Mouse (Mus musculus): ENCODE measurements at regions not wholly inside any gene's neighbourhood (a gene's known extent, or its start where the extent isn't known, plus 50 kb on each side); places are given as distances from the start of the nearest gene placed in this dataset.

DNA sequence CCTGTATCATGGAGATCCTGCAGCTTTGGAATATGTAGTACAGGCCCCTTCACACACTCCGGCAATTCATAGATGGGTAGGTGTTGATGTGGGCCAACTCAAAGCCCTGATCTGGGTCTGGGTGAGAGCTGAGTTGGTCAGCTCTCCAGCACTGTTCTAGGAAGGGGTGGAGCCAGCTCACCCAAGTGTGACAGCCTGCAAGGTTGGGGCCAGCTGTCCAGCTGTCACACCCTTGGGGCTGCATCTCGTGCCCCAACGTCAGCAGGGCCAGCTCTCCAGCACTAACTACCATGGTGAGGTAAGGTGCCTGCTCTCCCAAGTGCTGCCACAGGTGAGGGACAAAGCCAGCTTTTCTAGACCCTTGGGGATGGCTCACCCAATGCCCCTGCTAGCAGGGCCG is 115.6 kb upstream of the Tdrd3 start:
- H3K36me3 ChIP-seq (ENCODE audit: control insufficient read depth, insufficient read depth, low read length), result no peaks in the 10 kb centered on the region
- WGBS, result 76% methylated on average over 4 of the region's 4 CpGs
- TF ChIP-seq POLR2A (IDR thresholded peaks at IDR 0.05; ENCODE audit: insufficient read depth, low read depth, low read length), result no peak
- no peak for TF ChIP-seq EP300 (IDR thresholded peaks at IDR 0.05; ENCODE audit: insufficient read depth, low read depth, low read length)
- no peak for TF ChIP-seq CTCF (IDR thresholded peaks at IDR 0.05)
- H3K4me1 ChIP-seq (ENCODE audit: control insufficient read depth, insufficient read depth, low read length), result no peaks in the 10 kb centered on the region
- no peak overlapping the region for H3K9ac ChIP-seq (ENCODE audit: low read depth, low read length)
- no peaks in the 10 kb centered on the region for H3K79me2 ChIP-seq (replicated peaks; ENCODE audit: control insufficient read depth, insufficient read depth, low read length)
- no peaks in the 10 kb centered on the region for H3K27me3 ChIP-seq (ENCODE audit: control insufficient read depth, insufficient read depth, low read length)
- intact Hi-C loops (cut with DNase I), result no loop called here
- H3K4me3 ChIP-seq, result no peak overlapping the region
- no peak for DNase-seq
- H3K27ac ChIP-seq, result no peak overlapping the region

- no peak overlapping the region for H3K9ac ChIP-seq (ENCODE audit: low read depth, low read length)
- no peaks in the 10 kb centered on the region for H3K79me2 ChIP-seq (replicated peaks; ENCODE audit: control insufficient read depth, insufficient read depth, low read length)
- no peaks in the 10 kb centered on the region for H3K4me1 ChIP-seq (ENCODE audit: control insufficient read depth, insufficient read depth, low read length)
- H3K36me3 ChIP-seq (ENCODE audit: control insufficient read depth, insufficient read depth, low read length), result no peaks in the 10 kb centered on the region
- intact Hi-C loops (cut with DNase I), result no loop called here
- H3K27ac ChIP-seq, result no peak overlapping the region
- 82% methylated on average over 5 of the region's 5 CpGs for WGBS
- H3K27me3 ChIP-seq (ENCODE audit: control insufficient read depth, insufficient read depth, low read length), result no peaks in the 10 kb centered on the region
- no peak for DNase-seq
- no peak overlapping the region for H3K4me3 ChIP-seq
- no peak for TF ChIP-seq EP300 (IDR thresholded peaks at IDR 0.05; ENCODE audit: insufficient read depth, low read depth, low read length)
- TF ChIP-seq POLR2A (IDR thresholded peaks at IDR 0.05; ENCODE audit: insufficient read depth, low read depth, low read length), result no peak
- TF ChIP-seq CTCF (IDR thresholded peaks at IDR 0.05), result no peak
Measured at GRCm38 (mm10) chr14:87301564-87301963, 114.9 kb upstream of the Tdrd3 start.

DNA sequence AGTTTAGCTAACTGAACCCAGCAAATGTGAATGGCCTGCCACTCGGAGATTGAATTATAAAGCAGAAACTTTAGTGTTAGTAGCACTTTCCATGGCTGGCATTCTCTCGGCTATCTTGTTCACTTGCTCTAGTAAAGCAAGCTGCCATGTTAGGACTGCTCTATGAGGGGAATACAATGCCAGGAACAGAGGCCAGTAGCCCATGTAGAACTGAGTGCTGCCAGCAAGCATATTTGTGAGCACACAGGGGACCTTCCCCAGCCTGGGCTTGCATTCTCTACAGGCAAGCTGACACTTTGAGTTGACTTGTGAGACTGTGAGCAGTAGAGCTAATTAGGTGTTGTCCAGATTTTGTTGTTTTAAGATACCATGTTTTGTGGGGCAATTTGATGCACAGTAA is 111.0 kb upstream of the Tdrd3 start:
- no peak for TF ChIP-seq EP300 (IDR thresholded peaks at IDR 0.05; ENCODE audit: insufficient read depth, low read depth, low read length)
- TF ChIP-seq POLR2A (IDR thresholded peaks at IDR 0.05; ENCODE audit: insufficient read depth, low read depth, low read length), result no peak
- TF ChIP-seq CTCF (IDR thresholded peaks at IDR 0.05), result no peak
- no peaks in the 10 kb centered on the region for H3K27me3 ChIP-seq (ENCODE audit: control insufficient read depth, insufficient read depth, low read length)
- H3K4me1 ChIP-seq (ENCODE audit: control insufficient read depth, insufficient read depth, low read length), result no peaks in the 10 kb centered on the region
- no peak overlapping the region for H3K9ac ChIP-seq (ENCODE audit: low read depth, low read length)
- WGBS, result 84% methylated on average over 2 of the region's 2 CpGs
- no peaks in the 10 kb centered on the region for H3K79me2 ChIP-seq (replicated peaks; ENCODE audit: control insufficient read depth, insufficient read depth, low read length)
- H3K4me3 ChIP-seq, result no peak overlapping the region
- no peak overlapping the region for H3K27ac ChIP-seq
- no peak for DNase-seq
- no peaks in the 10 kb centered on the region for H3K36me3 ChIP-seq (ENCODE audit: control insufficient read depth, insufficient read depth, low read length)
- intact Hi-C loops (cut with DNase I), result no loop called here

DNA sequence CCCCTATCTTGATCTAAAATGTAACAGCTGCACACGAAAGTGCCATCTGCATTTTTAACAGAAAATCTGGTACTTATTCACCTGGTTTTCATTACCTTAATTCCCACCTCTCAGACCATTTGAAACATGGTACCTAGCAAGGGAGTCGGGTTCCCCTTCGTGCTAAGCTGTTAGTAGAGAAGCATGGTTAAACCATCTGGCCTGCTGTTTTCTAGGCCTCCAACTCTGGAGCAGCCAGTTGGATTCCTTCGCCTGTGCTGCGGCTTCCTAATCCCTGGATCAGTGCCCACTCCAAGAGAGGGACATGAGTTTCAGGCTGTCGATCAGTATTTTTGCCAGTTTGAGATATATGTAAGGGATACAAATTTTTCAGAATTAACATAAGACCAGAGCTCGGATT is 110.4 kb upstream of the Tdrd3 start:
- Histone ChIP-seq H3K9ac (ENCODE audit: low read depth, low read length) (no peak overlapping the region), H3K27ac (no peak overlapping the region), H3K27me3 (ENCODE audit: control insufficient read depth, insufficient read depth, low read length) (no peaks in the 10 kb centered on the region), H3K4me3 (no peak overlapping the region), H3K4me1 (ENCODE audit: control insufficient read depth, insufficient read depth, low read length) (no peaks in the 10 kb centered on the region), H3K79me2 (replicated peaks; ENCODE audit: control insufficient read depth, insufficient read depth, low read length) (no peaks in the 10 kb centered on the region), H3K36me3 (ENCODE audit: control insufficient read depth, insufficient read depth, low read length) (no peaks in the 10 kb centered on the region)
- no peak for DNase-seq
- TF ChIP-seq EP300 (IDR thresholded peaks at IDR 0.05; ENCODE audit: insufficient read depth, low read depth, low read length) (no peak), CTCF (IDR thresholded peaks at IDR 0.05) (no peak), POLR2A (IDR thresholded peaks at IDR 0.05; ENCODE audit: insufficient read depth, low read depth, low read length) (no peak)
- intact Hi-C loops (cut with DNase I), result no loop called here
- WGBS, result 68% methylated on average over 7 of the region's 7 CpGs

DNA sequence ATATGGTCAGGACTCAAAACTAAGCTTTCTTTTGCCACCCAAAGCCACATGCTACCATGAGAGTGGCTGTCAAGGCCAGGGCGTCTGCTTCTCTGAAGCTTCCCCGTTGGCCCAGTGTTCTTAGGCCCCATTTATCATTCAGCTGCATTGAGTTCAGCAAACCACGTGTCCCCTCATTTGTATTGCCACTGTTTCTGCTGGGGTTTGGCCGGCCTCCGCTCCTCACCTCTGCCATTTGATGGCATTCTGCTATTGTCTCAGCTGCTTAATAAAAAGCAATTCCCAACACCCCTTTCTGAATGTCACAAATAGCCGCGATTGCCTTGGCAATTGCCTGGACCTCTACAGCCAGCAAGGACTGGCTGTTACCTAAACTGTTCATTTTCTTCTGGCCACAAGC is 108.4 kb upstream of the Tdrd3 start:
- Histone ChIP-seq H3K79me2 (replicated peaks; ENCODE audit: control insufficient read depth, insufficient read depth, low read length) (no peaks in the 10 kb centered on the region), H3K4me1 (ENCODE audit: control insufficient read depth, insufficient read depth, low read length) (no peaks in the 10 kb centered on the region), H3K27me3 (ENCODE audit: control insufficient read depth, insufficient read depth, low read length) (no peaks in the 10 kb centered on the region), H3K27ac (no peak overlapping the region), H3K36me3 (ENCODE audit: control insufficient read depth, insufficient read depth, low read length) (no peaks in the 10 kb centered on the region), H3K9ac (ENCODE audit: low read depth, low read length) (no peak overlapping the region), H3K4me3 (no peak overlapping the region)
- intact Hi-C loops (cut with DNase I), result no loop called here
- no peak for DNase-seq
- no peak for TF ChIP-seq EP300 (IDR thresholded peaks at IDR 0.05; ENCODE audit: insufficient read depth, low read depth, low read length)
- TF ChIP-seq POLR2A (IDR thresholded peaks at IDR 0.05; ENCODE audit: insufficient read depth, low read depth, low read length), result no peak
- TF ChIP-seq CTCF (IDR thresholded peaks at IDR 0.05), result no peak
- 85% methylated on average over 7 of the region's 7 CpGs for WGBS

GRCm38 (mm10) chr14:87312318-87312717 is 104.1 kb upstream of the Tdrd3 start:
- Histone ChIP-seq H3K4me3 (no peak overlapping the region), H3K4me1 (ENCODE audit: control insufficient read depth, insufficient read depth, low read length) (no peaks in the 10 kb centered on the region), H3K79me2 (replicated peaks; ENCODE audit: control insufficient read depth, insufficient read depth, low read length) (no peaks in the 10 kb centered on the region), H3K36me3 (ENCODE audit: control insufficient read depth, insufficient read depth, low read length) (no peaks in the 10 kb centered on the region), H3K9ac (ENCODE audit: low read depth, low read length) (no peak overlapping the region), H3K27me3 (ENCODE audit: control insufficient read depth, insufficient read depth, low read length) (no peaks in the 10 kb centered on the region), H3K27ac (no peak overlapping the region)
- WGBS, result 77% methylated on average over 5 of the region's 5 CpGs
- TF ChIP-seq CTCF (IDR thresholded peaks at IDR 0.05), result no peak
- TF ChIP-seq POLR2A (IDR thresholded peaks at IDR 0.05; ENCODE audit: insufficient read depth, low read depth, low read length), result no peak
- TF ChIP-seq EP300 (IDR thresholded peaks at IDR 0.05; ENCODE audit: insufficient read depth, low read depth, low read length), result no peak
- no peak for DNase-seq
- intact Hi-C loops (cut with DNase I), result loop anchor here (10.0 kb wide), 1 partner anchor 638 kb away; no protein-coding TSS in a partner anchor

All from heart, adult 2 months (tissue).